Mouse (Mus musculus): ENCODE measurements around the gene Tprgl. TPM values are rescaled to one million over a fixed set of nuclear protein-coding genes. Genes with fewer than 3 reads are reported as not detected.

Tprgl gene
- polyA plus RNA-seq, 1 experiment from 2014 or later: 148 TPM

DNA sequence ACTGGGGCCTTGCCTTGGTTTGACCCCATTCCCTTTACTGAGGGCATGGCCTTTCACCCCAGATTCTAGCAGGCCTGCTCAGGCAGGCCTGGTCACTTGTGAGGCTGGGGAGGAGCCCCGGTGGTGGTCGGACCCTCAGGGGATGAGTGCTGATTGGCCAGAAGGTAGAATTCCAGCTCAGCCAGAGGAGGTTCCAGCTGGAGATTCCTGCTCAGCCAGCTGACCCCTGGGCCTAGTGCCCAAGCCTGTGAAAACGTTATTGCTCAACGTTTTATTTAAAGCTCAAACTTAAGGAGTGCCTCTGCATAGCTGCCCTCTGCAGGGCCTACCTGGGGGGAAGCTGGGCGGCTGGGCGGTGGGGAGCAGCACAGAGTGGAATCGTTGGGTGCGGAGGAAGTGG, 16.8 kb upstream of the Tprgl start:
- Histone ChIP-seq H3K27ac (replicated peaks in 1 of 2; ENCODE audit: control insufficient read depth in 1 of 2, insufficient read depth in 1 of 2, low read depth in 2 of 2, low read length in 2 of 2) (no peak overlapping the region), H3K9ac (ENCODE audit: low read length) (no peak overlapping the region), H3K36me3 (ENCODE audit: control insufficient read depth, insufficient read depth, low read length) (no peaks in the 10 kb centered on the region), H3K9me3 (ENCODE audit: control insufficient read depth, low read length) (no peaks in the 10 kb centered on the region), H3K27me3 (ENCODE audit: control insufficient read depth, insufficient read depth, low read length) (peaks cover 19% of the 10 kb centered on the region), H3K4me3 (ENCODE audit: control insufficient read depth in 1 of 2, insufficient read depth in 1 of 2, low read depth in 1 of 2, low read length in 2 of 2) (no peak overlapping the region), H3K4me2 (ENCODE audit: low read length) (no peak overlapping the region), H3K4me1 (ENCODE audit: control insufficient read depth in 2 of 2, insufficient read depth in 2 of 2, low read length in 2 of 2) (peaks cover 0 to 3% of the 10 kb centered on the region in 2 experiments; a peak in 1 of 4 replicates)
- ATAC-seq (ENCODE audit: insufficient number of reproducible peaks, insufficient read depth, low FRiP score, low read depth): no peak
- 58% methylated on average over 8 of the region's 8 CpGs for WGBS

DNA sequence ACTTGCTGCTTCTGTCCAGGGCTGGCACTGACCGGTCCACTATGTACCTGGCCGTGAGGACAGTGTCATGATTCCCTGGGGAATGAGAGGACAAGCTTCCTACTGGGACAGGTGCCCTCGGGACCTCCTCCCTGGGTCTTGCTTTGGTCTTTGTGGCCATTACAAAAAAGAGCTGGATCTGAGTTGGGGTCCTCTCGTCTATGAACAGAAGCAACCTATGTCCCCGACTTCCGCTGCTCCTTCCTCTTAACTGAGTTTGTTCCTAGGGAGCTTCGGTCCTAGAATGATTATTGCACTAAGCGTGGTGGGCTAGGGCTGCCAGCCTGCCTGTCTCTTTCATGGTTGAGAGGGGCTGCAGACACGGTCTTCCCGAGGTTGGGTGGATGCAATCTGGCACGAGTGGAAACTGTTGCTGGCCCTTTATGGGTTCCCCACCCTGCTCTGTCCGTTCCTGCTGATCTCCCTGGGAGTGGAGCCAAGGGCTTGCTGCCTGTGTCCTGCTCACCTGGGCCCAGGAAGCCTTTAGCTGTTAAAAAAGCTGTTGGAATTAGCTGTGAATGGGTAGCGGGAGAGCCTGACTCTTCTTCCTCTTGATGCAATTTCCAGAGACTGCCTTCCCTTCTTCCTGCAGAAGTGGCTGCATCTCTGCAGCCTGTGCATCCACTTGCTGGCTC, 11.6 kb upstream of the Tprgl start:
- Histone ChIP-seq H3K9me3 (ENCODE audit: control insufficient read depth, low read length) (no peaks in the 10 kb centered on the region), H3K9ac (ENCODE audit: low read length) (peak overlapping the region; percentile 66), H3K27ac (replicated peaks in 1 of 2; ENCODE audit: control insufficient read depth in 1 of 2, insufficient read depth in 1 of 2, low read depth in 2 of 2, low read length in 2 of 2) (no peak overlapping the region), H3K4me2 (ENCODE audit: low read length) (peak overlapping the region; percentile 79), H3K4me3 (ENCODE audit: control insufficient read depth in 1 of 2, insufficient read depth in 1 of 2, low read depth in 1 of 2, low read length in 2 of 2) (peak overlapping the region; percentile 45 to 47), H3K4me1 (ENCODE audit: control insufficient read depth in 2 of 2, insufficient read depth in 2 of 2, low read length in 2 of 2) (peaks cover 10 to 21% of the 10 kb centered on the region in 2 experiments; a peak in 2 of 4 replicates), H3K36me3 (ENCODE audit: control insufficient read depth, insufficient read depth, low read length) (no peaks in the 10 kb centered on the region), H3K27me3 (ENCODE audit: control insufficient read depth, insufficient read depth, low read length) (peaks cover 57% of the 10 kb centered on the region)
- no peak for ATAC-seq (ENCODE audit: insufficient number of reproducible peaks, insufficient read depth, low FRiP score, low read depth)
- WGBS: 34% methylated on average over 13 of the region's 13 CpGs

DNA sequence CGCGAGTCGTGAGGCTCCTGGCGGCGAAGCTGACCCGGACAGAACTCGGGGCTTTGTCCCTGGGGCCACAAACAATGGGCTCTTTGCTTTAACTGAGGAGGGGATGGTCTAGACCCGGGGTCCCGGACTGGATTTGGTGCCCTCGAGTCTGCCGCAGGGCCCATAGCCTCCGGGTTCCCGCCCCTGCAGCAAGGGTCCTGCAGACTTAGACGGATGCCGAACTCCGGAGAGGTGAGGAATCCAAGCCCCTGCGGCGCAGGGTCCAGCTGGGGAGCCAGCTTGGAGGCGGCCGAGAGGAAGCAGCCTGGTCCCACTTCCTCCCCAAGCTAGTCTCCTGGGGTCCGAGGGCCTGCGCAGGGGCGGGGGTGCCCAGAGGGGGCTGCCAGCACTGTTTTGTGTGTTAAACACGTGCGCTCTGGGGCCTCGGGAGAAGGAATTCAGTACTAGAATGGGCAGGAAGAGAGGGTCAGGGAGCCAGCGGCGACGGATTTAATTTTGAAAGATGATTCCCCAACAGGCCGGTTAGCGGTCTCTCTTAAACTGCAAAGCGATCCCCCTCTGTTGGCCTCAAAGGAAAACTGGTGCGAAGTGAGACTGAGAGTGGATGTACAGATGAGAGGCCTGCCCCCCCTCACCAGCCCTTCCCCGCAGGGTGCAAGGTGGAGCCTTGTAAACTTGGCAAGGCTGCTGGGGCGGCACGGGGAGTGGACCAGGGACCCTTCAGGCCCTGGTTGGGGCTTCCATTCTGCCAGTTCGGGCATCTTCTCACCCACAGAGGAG, 10.9 kb upstream of the Tprgl start:
- ATAC-seq (ENCODE audit: insufficient number of reproducible peaks, insufficient read depth, low FRiP score, low read depth): no peak

DNA sequence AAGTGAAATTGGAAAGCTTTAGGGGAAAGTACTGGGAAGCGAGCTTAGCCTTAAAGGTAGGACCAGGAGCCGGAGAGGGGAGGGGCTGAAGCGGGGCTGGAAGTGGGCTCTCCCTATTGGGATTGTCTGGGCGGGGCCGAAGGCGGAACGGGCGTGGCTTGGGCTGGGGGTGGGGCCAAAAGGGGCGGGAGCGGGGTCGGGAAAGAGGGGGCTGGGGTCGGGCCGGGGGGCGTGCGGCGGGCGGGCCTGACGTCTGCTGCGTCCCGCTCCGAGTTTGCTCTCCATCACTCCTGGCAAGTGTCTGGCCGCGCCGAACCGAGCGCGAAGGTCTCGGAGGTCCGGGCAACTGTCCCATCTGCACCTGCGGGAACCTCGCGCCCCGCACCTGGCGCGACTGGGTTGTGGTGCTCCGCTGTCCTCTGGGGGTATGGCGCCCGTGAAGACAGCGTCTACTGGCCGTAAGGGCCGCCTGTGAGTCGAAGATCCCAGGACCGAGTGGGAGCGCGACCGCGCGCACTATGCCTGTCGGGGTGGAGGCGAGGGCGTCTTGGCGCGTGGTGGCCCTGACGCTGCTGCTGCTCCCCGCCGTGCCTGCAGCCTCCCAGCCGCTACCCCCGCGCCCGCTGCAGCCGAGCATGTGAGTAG, 10.2 kb upstream of the Tprgl start, which contains the start of gene Megf6:
Gene Megf6, plus strand, starts transcription at position 225 of the 645 bp plus-strand sequence.
- ATAC-seq (ENCODE audit: insufficient number of reproducible peaks, insufficient read depth, low FRiP score, low read depth): peak; percentile 70; the same call in 1 of the 2 replicates
- H3K4me1 ChIP-seq (ENCODE audit: control insufficient read depth in 2 of 2, insufficient read depth in 2 of 2, low read length in 2 of 2): peaks cover 8 to 21% of the 10 kb centered on the region in 2 experiments; a peak in 2 of 4 replicates
- H3K4me3 ChIP-seq (ENCODE audit: control insufficient read depth in 1 of 2, insufficient read depth in 1 of 2, low read depth in 1 of 2, low read length in 2 of 2): peak within 1 kb of the TSS; percentile 47 to 48
- peaks cover 57% of the 10 kb centered on the region for H3K27me3 ChIP-seq (ENCODE audit: control insufficient read depth, insufficient read depth, low read length)
- peak within 1 kb of the TSS; percentile 79 for H3K4me2 ChIP-seq (ENCODE audit: low read length)
- no peak within 1 kb of the TSS for H3K27ac ChIP-seq (replicated peaks in 1 of 2; ENCODE audit: control insufficient read depth in 1 of 2, insufficient read depth in 1 of 2, low read depth in 2 of 2, low read length in 2 of 2)
- peak within 1 kb of the TSS; percentile 66 for H3K9ac ChIP-seq (ENCODE audit: low read length)
- H3K9me3 ChIP-seq (ENCODE audit: control insufficient read depth, low read length): no peaks in the 10 kb centered on the region
- WGBS: under 1% methylated on average over 55 of the region's 61 CpGs
- H3K36me3 ChIP-seq (ENCODE audit: control insufficient read depth, insufficient read depth, low read length): no peaks in the 10 kb centered on the region

More for the DNA sequence above, 10.9 kb upstream of the Tprgl start:
- Histone ChIP-seq H3K27ac (replicated peaks in 1 of 2; ENCODE audit: control insufficient read depth in 1 of 2, insufficient read depth in 1 of 2, low read depth in 2 of 2, low read length in 2 of 2) (no peak overlapping the region), H3K9ac (ENCODE audit: low read length) (peak overlapping the region; percentile 66), H3K27me3 (ENCODE audit: control insufficient read depth, insufficient read depth, low read length) (peaks cover 57% of the 10 kb centered on the region), H3K4me2 (ENCODE audit: low read length) (peak overlapping the region; percentile 79), H3K36me3 (ENCODE audit: control insufficient read depth, insufficient read depth, low read length) (no peaks in the 10 kb centered on the region), H3K4me1 (ENCODE audit: control insufficient read depth in 2 of 2, insufficient read depth in 2 of 2, low read length in 2 of 2) (peaks cover 8 to 21% of the 10 kb centered on the region in 2 experiments; a peak in 2 of 4 replicates), H3K9me3 (ENCODE audit: control insufficient read depth, low read length) (no peaks in the 10 kb centered on the region), H3K4me3 (ENCODE audit: control insufficient read depth in 1 of 2, insufficient read depth in 1 of 2, low read depth in 1 of 2, low read length in 2 of 2) (peak overlapping the region; percentile 45 to 47)
- WGBS: 2% methylated on average over 37 of the region's 37 CpGs

DNA sequence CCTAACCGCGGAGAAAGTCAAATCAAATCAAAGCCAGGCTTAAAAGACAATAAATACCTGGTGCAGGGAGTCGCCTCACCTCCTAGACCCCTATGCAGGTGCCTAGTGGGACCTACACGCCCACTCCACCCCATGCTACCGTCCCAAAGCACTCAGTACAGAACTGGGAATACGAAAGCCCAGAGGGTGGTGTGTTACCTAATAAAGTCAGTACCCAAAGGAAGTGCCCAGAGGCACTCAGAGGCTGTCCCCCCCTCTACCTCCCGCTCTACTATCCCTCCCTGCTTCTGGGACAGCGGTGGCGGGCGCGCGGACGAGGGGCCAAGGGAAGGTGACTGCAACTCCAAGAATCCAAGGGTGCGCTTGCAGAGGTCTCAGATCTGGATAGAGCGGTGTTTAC, 9.6 kb upstream of the Tprgl start:
- Histone ChIP-seq H3K4me1 (ENCODE audit: control insufficient read depth in 2 of 2, insufficient read depth in 2 of 2, low read length in 2 of 2) (peaks cover 8 to 21% of the 10 kb centered on the region in 2 experiments; a peak in 2 of 4 replicates), H3K4me3 (ENCODE audit: control insufficient read depth in 1 of 2, insufficient read depth in 1 of 2, low read depth in 1 of 2, low read length in 2 of 2) (peak overlapping the region; percentile 47 to 48), H3K27me3 (ENCODE audit: control insufficient read depth, insufficient read depth, low read length) (peaks cover 57% of the 10 kb centered on the region), H3K9ac (ENCODE audit: low read length) (peak overlapping the region; percentile 48; the same call in 1 of the 2 replicates), H3K9me3 (ENCODE audit: control insufficient read depth, low read length) (no peaks in the 10 kb centered on the region), H3K27ac (replicated peaks in 1 of 2; ENCODE audit: control insufficient read depth in 1 of 2, insufficient read depth in 1 of 2, low read depth in 2 of 2, low read length in 2 of 2) (no peak overlapping the region), H3K4me2 (ENCODE audit: low read length) (peak overlapping the region; percentile 79), H3K36me3 (ENCODE audit: control insufficient read depth, insufficient read depth, low read length) (no peaks in the 10 kb centered on the region)
- peak; percentile 3; the same call in 1 of the 2 replicates for ATAC-seq (ENCODE audit: insufficient number of reproducible peaks, insufficient read depth, low FRiP score, low read depth)
- WGBS: under 1% methylated on average over 15 of the region's 15 CpGs

DNA sequence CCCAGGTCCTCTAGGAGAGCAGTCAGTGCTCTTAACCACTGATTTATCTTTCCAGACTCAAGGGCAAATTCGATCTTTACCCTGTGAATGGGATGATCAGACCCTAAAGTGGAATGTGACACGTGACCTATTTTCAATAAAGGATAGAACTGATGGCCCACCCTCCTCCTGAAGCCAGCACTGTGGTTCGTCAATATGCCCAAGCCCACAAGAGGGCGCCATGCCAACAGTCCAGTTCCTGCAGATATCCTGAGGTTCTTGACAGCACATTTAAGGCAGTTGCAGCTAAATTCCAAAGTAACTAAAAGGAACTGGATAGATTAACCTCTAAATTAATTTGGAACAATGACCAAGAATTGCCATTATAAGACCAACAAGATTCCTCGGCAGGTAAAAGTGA, 6.6 kb upstream of the Tprgl start:
- no peaks in the 10 kb centered on the region for H3K9me3 ChIP-seq (ENCODE audit: control insufficient read depth, low read length)

DNA sequence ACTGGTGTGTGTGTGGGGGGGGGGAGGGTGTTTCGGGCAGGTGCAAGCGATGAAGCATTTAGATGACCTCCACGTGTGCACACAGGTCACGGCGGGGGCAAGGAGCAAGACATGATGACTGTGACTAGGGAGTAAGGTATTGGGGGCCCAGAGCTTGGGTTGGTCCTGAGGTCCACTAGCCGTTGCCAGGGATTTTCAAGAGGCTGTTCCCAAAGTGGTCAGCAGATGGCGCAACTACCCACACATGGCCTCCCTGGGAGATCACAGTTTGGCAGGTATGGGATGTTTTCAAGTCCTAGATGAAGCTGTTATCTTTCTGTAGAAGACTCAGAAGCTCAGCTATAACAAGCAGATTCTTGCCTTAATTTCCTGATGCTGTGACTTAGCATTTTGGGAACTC, 2.8 kb upstream of the Tprgl start:
- Histone ChIP-seq H3K36me3 (ENCODE audit: control insufficient read depth, insufficient read depth, low read length) (peaks cover 7% of the 10 kb centered on the region), H3K9ac (ENCODE audit: low read length) (no peak overlapping the region), H3K4me1 (ENCODE audit: control insufficient read depth in 2 of 2, insufficient read depth in 2 of 2, low read length in 2 of 2) (peaks cover 3 to 18% of the 10 kb centered on the region in 2 experiments; a peak in 3 of 4 replicates), H3K27ac (replicated peaks in 1 of 2; ENCODE audit: control insufficient read depth in 1 of 2, insufficient read depth in 1 of 2, low read depth in 2 of 2, low read length in 2 of 2) (no peak overlapping the region), H3K9me3 (ENCODE audit: control insufficient read depth, low read length) (no peaks in the 10 kb centered on the region), H3K4me3 (ENCODE audit: control insufficient read depth in 1 of 2, insufficient read depth in 1 of 2, low read depth in 1 of 2, low read length in 2 of 2) (no peak overlapping the region), H3K4me2 (ENCODE audit: low read length) (no peak overlapping the region), H3K27me3 (ENCODE audit: control insufficient read depth, insufficient read depth, low read length) (no peaks in the 10 kb centered on the region)
- 14% methylated on average over 7 of the region's 7 CpGs for WGBS
- no peak for ATAC-seq (ENCODE audit: insufficient number of reproducible peaks, insufficient read depth, low FRiP score, low read depth)

More for the DNA sequence above, 6.6 kb upstream of the Tprgl start:
- 21% methylated on average over 5 of the region's 5 CpGs for WGBS
- Histone ChIP-seq H3K4me3 (ENCODE audit: control insufficient read depth in 1 of 2, insufficient read depth in 1 of 2, low read depth in 1 of 2, low read length in 2 of 2) (no peak overlapping the region), H3K36me3 (ENCODE audit: control insufficient read depth, insufficient read depth, low read length) (no peaks in the 10 kb centered on the region), H3K9ac (ENCODE audit: low read length) (no peak overlapping the region), H3K4me2 (ENCODE audit: low read length) (no peak overlapping the region), H3K27me3 (ENCODE audit: control insufficient read depth, insufficient read depth, low read length) (peaks cover 36% of the 10 kb centered on the region), H3K4me1 (ENCODE audit: control insufficient read depth in 2 of 2, insufficient read depth in 2 of 2, low read length in 2 of 2) (peaks cover 6 to 21% of the 10 kb centered on the region in 2 experiments; a peak in 2 of 4 replicates), H3K27ac (replicated peaks in 1 of 2; ENCODE audit: control insufficient read depth in 1 of 2, insufficient read depth in 1 of 2, low read depth in 2 of 2, low read length in 2 of 2) (no peak overlapping the region)
- no peak for ATAC-seq (ENCODE audit: insufficient number of reproducible peaks, insufficient read depth, low FRiP score, low read depth)
